Mouse (Mus musculus) brain, embryonic 14.5 days (tissue): Measurements from ENCODE around the gene 5330417C22Rik. TPM values are rescaled to one million over a fixed set of nuclear protein-coding genes. Genes with fewer than 3 reads are reported as not detected.
A peak's percentile ranks its signal among the peaks of the same experiment; 100 is the strongest.
"Not testable (repeated sequence)": the region's sequence is repeated elsewhere in the genome, so short reads cannot be mapped to it uniquely, and the experiment has no call there.

Source experiments
- DNase-seq: peaks from one replicate; pipeline ENCODE4 v3.0.0-alpha.2; 2011; ENCODE audit warnings: low read depth
- CTCF ChIP-seq: fragments of 200-500 bp; IDR thresholded peaks from 2 replicates; pipeline ENCODE4 v1.5.1; 2012; ENCODE audit warnings: inconsistent platforms, mild to moderate bottlenecking, moderate library complexity, borderline replicate concordance; ENCODE audit not compliant: insufficient read depth, insufficient read length; ENCODE audit errors: extremely low read depth
- POLR2A ChIP-seq: fragments of 200-500 bp; IDR thresholded peaks from 2 replicates; pipeline ENCODE4 v1.6.1; 2012; ENCODE audit warnings: mild to moderate bottlenecking, inconsistent platforms, borderline replicate concordance; ENCODE audit not compliant: poor library complexity, insufficient read depth, insufficient read length, severe bottlenecking; ENCODE audit errors: extremely low read depth
- polyA plus RNA-seq: library from polyadenylated mRNA; depleted of rRNA; stranded (reverse); fragments of >200 nt; gene quantifications from 2 replicates; pipeline ENCODE4 v1.2.3, GENCODE M21; 2012

Gene 5330417C22Rik
- polyA plus RNA-seq, 1 experiment, result 9.2 TPM

DNA sequence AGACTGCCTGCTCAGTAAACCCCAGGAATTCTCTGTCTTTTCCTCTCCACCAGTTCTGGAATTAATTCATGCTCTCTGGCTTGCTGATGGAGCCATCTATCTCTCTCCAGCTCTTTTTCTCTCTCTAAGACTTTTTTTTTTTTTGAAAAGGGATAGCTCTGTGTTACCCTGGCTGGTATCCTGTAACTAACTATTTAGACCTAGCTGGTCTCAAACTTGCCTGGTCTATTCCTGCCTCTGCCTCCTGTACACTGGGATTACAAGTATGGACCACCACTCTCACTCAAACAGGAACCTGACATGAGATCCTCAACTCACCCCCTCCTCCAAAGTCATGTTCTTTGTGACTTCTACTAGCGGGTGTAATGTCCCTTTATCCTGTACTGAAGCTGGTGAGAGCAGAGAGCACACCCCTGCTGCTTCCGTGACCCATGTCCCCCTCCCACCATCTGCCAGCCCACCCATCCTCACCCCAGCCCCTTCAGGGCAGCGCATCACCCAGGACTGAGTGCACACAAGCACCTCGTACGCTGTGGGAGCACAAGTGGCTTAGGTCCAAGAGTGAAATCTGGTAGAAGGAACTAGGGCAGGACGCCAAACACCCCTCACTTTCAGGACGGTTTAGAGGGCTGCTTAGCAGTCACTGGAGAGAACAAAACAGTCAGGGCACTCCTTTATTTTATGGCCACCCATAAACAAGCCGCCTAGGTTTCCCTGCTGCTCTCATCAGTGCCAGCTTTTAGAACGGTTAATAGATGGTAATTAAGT is 25.4 kb downstream of the 5330417C22Rik start:
- peak; percentile 93 for DNase-seq
- TF ChIP-seq CTCF, result no peak
- TF ChIP-seq POLR2A, result no peak

DNA sequence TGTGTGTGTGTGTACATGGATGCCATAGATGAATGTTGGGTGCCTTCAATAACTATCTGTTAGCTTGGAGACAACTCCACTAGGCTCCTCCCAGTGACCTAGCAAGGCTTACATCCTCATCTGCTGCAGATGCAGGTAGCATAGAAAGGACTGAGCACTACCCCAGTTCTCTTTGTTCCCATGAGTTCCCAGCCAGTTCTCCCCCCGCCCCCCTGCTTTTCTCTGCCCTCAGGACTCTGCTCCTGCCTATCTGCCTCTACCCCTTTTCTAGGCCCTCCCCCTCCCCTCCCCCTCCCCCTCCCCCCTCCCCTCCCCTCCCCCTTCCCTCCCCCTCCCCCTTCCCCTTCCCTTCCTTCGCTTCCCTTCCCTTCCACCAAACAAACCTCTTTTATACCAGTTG is 26.2 kb downstream of the 5330417C22Rik start:
- no peak for DNase-seq
- TF ChIP-seq CTCF, result no peak
- no peak for TF ChIP-seq POLR2A

DNA sequence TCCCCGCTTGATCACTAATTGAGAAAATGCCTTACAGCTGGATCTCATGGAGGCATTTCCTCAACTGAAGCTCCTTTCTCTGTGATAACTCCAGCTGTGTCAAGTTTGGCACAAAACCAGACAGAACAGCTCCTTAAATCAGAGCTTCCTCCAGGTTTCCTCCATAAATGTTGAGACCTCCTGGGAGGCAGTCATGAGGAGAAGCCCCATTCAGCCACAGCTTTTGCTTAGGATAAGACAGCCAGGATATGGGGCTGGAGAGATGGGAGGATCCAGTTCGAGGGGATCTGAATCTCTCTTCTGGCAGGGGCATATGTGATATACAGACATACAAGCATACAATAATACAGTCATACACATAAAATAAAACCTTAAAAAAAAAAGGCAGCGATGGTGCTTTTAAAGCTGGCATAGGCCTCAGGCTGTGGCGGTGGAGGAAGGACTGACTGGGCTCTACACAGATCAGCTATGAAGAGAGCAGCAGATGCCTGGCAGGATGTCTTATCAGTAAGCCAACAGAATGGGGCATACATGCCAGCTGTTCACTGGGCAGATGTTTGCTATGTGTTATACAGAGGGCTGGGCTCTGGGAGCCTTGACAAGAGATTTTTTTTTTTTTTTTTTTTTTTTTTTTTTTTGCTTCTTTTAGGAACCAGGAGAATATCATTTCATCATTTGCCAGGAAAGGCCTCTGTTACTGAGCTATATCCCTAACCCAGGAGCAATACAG is 27.4 kb downstream of the 5330417C22Rik start:
- peak; percentile 46 for DNase-seq
- TF ChIP-seq POLR2A, result no peak
- TF ChIP-seq CTCF, result no peak

DNA sequence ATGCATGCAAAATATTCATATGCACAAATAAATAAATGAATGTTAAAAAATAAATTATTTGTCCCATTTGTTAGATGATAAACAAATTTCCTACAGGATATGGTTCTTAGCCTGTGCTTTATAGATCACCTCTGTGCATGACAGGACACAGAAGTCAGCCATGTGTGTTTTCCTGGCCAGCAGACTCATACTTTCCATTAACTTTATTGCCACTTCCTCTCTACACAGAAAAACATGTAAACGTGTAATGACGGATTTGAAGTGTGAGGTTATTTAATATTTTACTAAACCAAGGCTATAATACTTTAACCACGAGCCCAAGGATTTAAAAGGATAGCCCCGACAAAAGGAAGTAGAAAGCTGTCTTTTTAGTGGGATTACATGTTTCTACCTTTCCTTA is 32.4 kb downstream of the 5330417C22Rik start:
- no peak for DNase-seq
- TF ChIP-seq CTCF (no peak), POLR2A (no peak)

DNA sequence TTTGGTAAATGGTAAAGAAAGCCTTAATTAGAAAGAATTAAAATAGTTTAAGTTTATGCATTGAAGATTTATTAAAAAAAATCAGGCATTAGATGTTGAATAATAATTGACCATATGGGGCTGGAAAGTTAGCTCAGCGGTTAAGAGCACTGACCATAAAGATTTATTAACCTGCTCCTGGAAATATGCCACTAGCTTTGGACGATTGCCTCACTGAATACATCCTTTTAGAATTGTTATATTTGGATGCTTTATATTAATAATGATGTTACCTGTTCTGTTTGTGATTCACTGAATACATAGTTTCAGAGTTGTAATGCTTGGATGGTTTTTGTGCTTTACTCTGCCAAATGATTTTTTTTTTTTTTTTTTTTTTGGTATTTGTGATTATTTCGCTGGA is 34.9 kb downstream of the 5330417C22Rik start:
- DNase-seq, result not testable (repeated sequence)

DNA sequence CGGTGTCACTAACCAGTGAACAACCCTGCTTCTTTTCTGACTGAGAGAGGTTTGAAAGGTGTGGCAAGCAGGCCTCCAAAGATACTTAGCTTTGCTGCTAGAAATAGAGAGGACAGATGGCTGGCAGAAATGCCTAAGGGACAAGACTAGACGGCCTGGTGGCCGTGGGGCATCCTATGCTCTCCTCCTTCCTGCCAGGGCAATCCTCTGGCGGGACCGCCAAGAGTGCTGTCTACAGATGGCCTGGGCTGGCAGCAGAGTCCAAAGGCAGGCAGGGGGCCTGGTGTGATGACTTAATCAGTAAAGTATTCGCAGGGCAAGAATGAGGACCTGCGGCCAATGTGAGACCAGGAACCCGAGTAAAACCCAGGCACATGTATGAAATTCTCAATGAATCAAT is 36.5 kb downstream of the 5330417C22Rik start:
- peak; percentile 31 for DNase-seq
- TF ChIP-seq POLR2A, result no peak
- no peak for TF ChIP-seq CTCF

DNA sequence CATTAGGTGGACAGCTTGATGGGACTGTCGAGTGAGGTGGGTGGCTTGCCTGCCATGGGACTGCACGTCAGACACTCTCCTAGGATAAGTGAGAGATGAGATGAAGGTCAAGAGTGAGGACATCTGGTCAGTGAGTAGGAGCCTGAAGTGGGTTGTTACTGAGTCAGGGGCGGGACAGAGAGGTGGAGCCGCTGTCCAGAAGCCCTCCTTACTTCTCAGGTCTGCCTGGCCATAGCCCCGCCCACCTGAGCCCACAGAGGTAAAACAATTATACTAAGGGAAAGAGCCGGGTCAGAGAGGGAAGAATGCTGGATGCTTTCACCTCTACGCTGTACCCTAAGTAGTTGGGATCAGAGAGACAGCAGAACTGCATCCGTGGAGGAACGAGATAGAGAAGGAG is 38.7 kb downstream of the 5330417C22Rik start:
- DNase-seq, result no peak
- TF ChIP-seq CTCF, result no peak
- no peak for TF ChIP-seq POLR2A

DNA sequence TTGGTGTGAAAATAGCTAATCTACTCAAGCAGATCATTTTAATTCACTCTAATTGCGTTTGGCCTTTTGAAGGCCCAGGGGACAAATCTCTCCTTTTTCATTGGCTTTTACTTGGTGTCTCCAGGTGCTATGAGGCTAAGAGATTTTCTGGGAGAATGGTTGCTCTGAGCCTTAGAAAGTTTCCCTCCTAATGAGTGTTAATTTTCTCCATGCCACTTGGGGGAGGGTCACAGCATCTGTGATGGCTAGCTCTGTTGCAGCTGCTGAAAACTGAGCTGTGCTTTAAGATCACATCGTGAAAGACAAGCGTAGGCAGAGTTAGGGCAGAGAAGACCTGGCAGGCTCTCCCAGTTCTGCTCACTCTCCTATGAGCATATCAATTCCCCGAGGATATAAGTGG is 40.9 kb downstream of the 5330417C22Rik start:
- TF ChIP-seq POLR2A (no peak), CTCF (no peak)
- DNase-seq, result peak; percentile 70

DNA sequence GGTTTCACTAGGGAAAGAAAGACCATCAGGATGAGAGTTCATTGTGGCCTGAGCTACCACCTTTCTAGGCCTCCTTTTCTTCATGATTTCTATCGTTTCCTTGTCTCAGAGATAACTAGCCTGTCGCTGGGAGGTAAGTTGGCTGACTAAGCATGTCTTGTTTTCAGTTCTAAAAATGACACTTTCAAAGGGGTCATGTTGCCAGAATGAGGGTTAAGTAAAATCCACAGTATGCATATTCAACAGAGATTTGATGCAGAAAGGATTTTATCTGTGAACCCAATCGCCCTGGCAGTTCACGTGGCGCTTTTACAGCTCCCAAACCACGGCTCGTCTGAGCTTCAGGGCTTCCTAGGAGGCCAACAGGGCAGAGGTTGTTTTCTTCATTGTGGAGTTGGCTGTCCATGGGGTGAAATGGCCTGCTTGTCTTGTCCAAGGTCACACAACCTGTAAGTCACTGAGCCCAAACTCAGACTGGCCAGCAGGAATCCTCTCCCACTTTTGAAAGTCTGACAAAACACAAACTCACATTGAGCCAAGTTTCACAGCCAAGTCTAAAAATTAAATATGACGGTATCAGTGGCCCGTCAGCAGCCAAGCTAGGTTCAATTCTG is 41.4 kb downstream of the 5330417C22Rik start:
- no peak for DNase-seq
- TF ChIP-seq POLR2A, result no peak
- no peak for TF ChIP-seq CTCF

DNA sequence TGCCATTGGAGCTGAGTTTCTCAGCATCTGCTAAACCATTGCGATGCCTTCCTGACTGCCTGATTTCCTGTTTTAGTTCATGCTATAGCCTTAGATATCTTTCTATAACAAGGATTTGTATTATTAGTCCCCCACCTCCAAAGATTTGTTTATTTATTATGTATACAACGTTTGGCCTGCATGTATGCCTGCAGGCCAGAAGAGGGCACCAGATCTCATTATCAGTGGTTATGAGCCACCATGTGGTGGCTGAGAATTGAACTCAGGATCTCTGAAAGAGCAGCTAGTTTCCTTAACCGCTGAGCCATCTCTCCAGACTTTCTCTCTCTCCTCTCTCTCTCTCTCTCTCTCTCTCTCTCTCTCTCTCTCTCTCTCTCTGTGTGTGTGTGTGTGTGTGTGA is 46.4 kb downstream of the 5330417C22Rik start:
- TF ChIP-seq POLR2A (no peak), CTCF (peak; percentile 37; the same call in 1 of the 2 replicates)
- DNase-seq, result no peak

DNA sequence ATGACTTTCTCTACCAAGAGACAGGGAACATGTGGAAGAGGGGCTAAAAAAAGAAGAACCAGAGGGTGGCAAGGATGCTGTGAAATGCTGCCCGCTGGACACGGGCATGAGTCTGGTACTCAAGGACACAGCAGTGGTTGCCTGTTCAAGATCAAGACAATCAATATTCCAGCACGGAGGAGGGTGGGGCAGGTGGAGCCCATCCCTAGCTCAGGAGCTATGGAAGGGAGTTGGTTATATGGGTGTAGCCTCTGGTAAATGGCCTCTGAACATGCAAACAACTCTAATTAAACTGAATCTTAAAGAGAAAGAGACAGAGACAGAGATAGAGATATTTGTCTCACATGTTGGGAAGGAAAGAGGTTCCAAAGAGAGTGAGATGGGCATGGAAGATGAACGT is 51.6 kb downstream of the 5330417C22Rik start:
- TF ChIP-seq POLR2A (no peak), CTCF (no peak)
- DNase-seq, result no peak

DNA sequence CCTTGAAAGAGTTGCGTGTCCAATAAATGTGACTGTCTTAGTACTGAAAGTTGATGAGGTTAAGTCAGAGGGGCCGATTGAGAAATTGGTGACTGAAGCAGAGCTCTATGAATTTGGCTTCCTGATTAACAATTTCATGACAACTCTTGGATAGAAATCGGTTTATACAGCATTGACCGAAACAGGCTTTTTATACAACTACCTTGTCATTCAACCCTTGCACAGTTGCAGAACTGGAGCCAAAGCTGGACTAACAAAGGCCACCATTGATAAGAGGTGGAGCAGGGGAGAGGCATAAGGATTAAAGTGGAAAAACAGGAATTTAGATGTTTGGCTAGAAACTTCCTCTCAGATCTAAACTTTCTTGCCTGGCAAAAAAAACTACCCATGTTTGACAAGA is 57.5 kb downstream of the 5330417C22Rik start:
- TF ChIP-seq CTCF, result no peak
- no peak for TF ChIP-seq POLR2A
- DNase-seq, result peak; percentile 15
